Mouse (Mus musculus) forebrain, embryonic 16.5 days (tissue): ENCODE measurements around the gene Pigt. TPM values are rescaled to one million over a fixed set of nuclear protein-coding genes. Genes with fewer than 3 reads are reported as not detected.

Source experiments
- ATAC-seq: fragments of 200-750 bp; cut with Nextera tagmentation; 2 replicates; pipeline ENCODE4 v1.8.0; 2017; ENCODE audit warnings: mild to moderate bottlenecking, moderate library complexity
- H3K27ac ChIP-seq: fragments of 300-500 bp; sonication (generic); 2 replicates; pipeline ENCODE4 v1.5.1; 2014; ENCODE audit warnings: low read length, control low read depth
- H3K27me3 ChIP-seq: fragments of 300-500 bp; sonication (generic); replicated peaks from 2 replicates; pipeline ENCODE4 v1.6.1; 2014; ENCODE audit warnings: low read length; ENCODE audit not compliant: control insufficient read depth, insufficient read depth
- H3K36me3 ChIP-seq: fragments of 300-500 bp; sonication (generic); 2 replicates; pipeline ENCODE4 v1.6.1; 2014; ENCODE audit not compliant: control insufficient read depth, insufficient read depth
- H3K4me1 ChIP-seq: fragments of 300-500 bp; sonication (generic); replicated peaks from 2 replicates; pipeline ENCODE4 v1.6.1; 2014; ENCODE audit warnings: low read length; ENCODE audit not compliant: control insufficient read depth, insufficient read depth
- H3K4me2 ChIP-seq: fragments of 300-500 bp; sonication (generic); 2 replicates; pipeline ENCODE4 v1.6.1; 2014; ENCODE audit warnings: mild to moderate bottlenecking, low read length, control low read depth
- H3K4me3 ChIP-seq: fragments of 300-500 bp; sonication (generic); replicated peaks from 2 replicates; pipeline ENCODE4 v1.5.1; 2014; ENCODE audit warnings: mild to moderate bottlenecking, low read length, control low read depth
- H3K9ac ChIP-seq: fragments of 300-500 bp; sonication (generic); replicated peaks from 2 replicates; pipeline ENCODE4 v1.6.1; 2014; ENCODE audit warnings: low read depth, low read length, control low read depth
- H3K9me3 ChIP-seq: fragments of 300-500 bp; sonication (generic); 2 replicates; pipeline ENCODE4 v1.6.1; 2016; ENCODE audit warnings: low read length; ENCODE audit not compliant: control insufficient read depth
- WGBS: fragments of 180-500 bp; shearing (Covaris S2); extraction: QIAGEN DNeasy Blood & Tissue Kit; methylation state at CpG from one replicate; pipeline ENCODE4 v1.1.7; 2014; 5-methylcytosine and 5-hydroxymethylcytosine counted together
- polyA plus RNA-seq: library from polyadenylated mRNA; unstranded; fragments of >200 nt; fragmentation: Nextera tagmentation; extraction: Ambion mirVana; gene quantifications from 2 replicates; pipeline ENCODE4 v1.2.1, GENCODE M21; 2015

Pigt gene
- polyA plus RNA-seq, 1 experiment from 2014 or later, result 68.3 TPM

- 5% methylated on average over 3 of the region's 3 CpGs for WGBS
- Histone ChIP-seq H3K4me2 (no peak overlapping the region), H3K4me1 (no peaks in the 10 kb centered on the region), H3K9ac (no peak overlapping the region), H3K4me3 (no peak overlapping the region), H3K27ac (no peak overlapping the region), H3K36me3 (no peaks in the 10 kb centered on the region), H3K9me3 (no peaks in the 10 kb centered on the region), H3K27me3 (no peaks in the 10 kb centered on the region)
- ATAC-seq, result no peak
These were observed 33.8 kb downstream of the Pigt start for GRCm38 (mm10) chr2:164531169-164531568.

DNA sequence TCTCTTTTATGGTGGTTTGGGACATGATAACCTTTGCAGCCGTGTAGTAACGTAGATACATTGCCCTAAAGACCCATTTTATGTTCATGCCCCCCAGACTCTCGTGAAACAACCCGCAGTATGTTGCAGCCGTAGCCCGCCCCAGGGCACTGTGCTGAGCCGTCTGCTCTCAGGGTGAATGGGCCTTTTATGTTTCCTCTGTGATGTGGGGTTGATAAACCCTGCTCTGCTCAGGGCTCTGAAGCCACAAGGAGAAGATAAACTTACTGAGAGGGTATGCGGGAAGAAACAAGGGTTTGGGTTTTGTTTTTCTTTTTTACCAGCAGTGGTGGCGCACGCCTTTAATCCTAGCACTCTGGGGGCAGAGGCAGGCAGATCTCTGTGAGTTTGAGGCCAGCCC, 37.0 kb downstream of the Pigt start:
- Histone ChIP-seq H3K27ac (no peak overlapping the region), H3K4me2 (no peak overlapping the region), H3K9me3 (no peaks in the 10 kb centered on the region), H3K36me3 (no peaks in the 10 kb centered on the region), H3K9ac (no peak overlapping the region), H3K4me1 (no peaks in the 10 kb centered on the region), H3K27me3 (no peaks in the 10 kb centered on the region), H3K4me3 (no peak overlapping the region)
- WGBS, result 73% methylated on average over 10 of the region's 10 CpGs
- no peak for ATAC-seq

GRCm38 (mm10) chr2:164537003-164537402, 39.7 kb downstream of the Pigt start:
- H3K36me3 ChIP-seq, result no peaks in the 10 kb centered on the region
- H3K9ac ChIP-seq, result no peak overlapping the region
- no peaks in the 10 kb centered on the region for H3K9me3 ChIP-seq
- no peak overlapping the region for H3K4me3 ChIP-seq
- 85% methylated on average over 4 of the region's 4 CpGs for WGBS
- no peaks in the 10 kb centered on the region for H3K27me3 ChIP-seq
- ATAC-seq, result no peak
- H3K4me1 ChIP-seq, result no peaks in the 10 kb centered on the region
- H3K27ac ChIP-seq, result no peak overlapping the region
- no peak overlapping the region for H3K4me2 ChIP-seq

DNA sequence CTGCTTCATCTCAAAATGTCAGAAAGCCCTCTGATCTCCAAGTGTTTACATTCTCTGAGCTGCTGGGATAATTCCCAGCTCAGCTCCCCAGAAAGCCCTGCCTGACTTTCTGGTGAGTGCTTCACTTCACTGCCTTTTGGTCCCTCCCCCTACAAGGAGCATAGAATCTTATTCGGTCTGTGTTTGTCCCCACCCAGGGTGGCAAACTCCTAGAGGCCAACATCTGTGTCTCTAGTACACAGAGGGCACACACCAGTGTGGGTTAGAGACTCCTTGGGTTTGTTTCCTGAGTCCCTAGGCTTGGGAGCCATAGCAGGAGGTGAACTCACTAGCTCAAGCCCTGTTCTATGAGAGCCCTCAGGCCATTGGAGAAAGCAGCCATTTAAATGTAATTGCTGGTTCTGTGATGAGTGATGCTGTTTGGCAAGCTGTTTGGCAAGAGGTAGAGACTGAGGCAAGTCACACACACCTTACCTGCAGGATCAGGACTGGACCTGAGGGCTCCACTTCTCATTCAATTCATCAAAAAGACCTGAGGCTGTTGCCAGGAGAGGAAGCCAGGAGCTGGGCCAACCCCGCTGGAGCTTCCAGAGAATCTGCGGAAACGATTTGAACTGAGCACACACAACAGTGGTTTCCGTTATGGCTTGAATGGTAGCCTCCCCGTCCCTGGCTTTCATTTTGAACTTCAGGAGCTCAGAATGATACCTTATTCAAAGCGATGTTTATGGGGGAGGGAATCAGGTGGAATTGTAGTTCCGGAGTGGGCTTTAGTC, 43.5 kb downstream of the Pigt start:
- Histone ChIP-seq H3K27ac (no peak overlapping the region), H3K4me1 (no peaks in the 10 kb centered on the region), H3K27me3 (no peaks in the 10 kb centered on the region), H3K9me3 (no peaks in the 10 kb centered on the region), H3K36me3 (no peaks in the 10 kb centered on the region), H3K4me3 (no peak overlapping the region), H3K9ac (no peak overlapping the region), H3K4me2 (no peak overlapping the region)
- no peak for ATAC-seq
- 36% methylated on average over 8 of the region's 8 CpGs for WGBS

DNA sequence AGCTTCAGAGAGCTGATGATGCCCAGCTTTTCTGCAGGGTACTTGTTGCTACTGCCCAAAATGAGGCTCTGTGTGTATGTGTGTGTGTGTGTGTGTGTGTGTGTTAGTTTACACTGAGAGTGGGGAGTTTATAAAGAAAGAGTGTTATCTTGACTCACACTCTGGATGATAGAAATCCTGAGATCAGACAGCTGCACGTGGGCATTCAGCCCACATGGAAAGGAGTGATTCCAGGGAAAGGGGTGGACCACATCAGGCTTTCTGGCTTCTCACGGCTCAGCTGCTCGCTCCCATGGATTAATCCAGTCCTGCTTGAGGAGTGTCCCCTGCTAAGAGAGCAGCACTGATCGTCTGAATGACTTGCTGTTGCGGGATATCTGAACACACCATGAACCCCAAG, 44.8 kb downstream of the Pigt start:
- no peak overlapping the region for H3K4me3 ChIP-seq
- no peak for ATAC-seq
- 69% methylated on average over 5 of the region's 5 CpGs for WGBS

GRCm38 (mm10) chr2:164542598-164542997, 45.3 kb downstream of the Pigt start:
- no peaks in the 10 kb centered on the region for H3K4me1 ChIP-seq
- no peaks in the 10 kb centered on the region for H3K9me3 ChIP-seq
- H3K27me3 ChIP-seq, result no peaks in the 10 kb centered on the region
- no peak overlapping the region for H3K9ac ChIP-seq
- no peak overlapping the region for H3K4me2 ChIP-seq
- no peak overlapping the region for H3K4me3 ChIP-seq
- no peaks in the 10 kb centered on the region for H3K36me3 ChIP-seq
- WGBS, result 78% methylated on average over 7 of the region's 7 CpGs
- no peak overlapping the region for H3K27ac ChIP-seq
- ATAC-seq, result no peak

More for the DNA sequence above, 44.8 kb downstream of the Pigt start:
- Histone ChIP-seq H3K9me3 (no peaks in the 10 kb centered on the region), H3K4me1 (no peaks in the 10 kb centered on the region), H3K27me3 (no peaks in the 10 kb centered on the region), H3K36me3 (no peaks in the 10 kb centered on the region), H3K27ac (no peak overlapping the region), H3K4me2 (no peak overlapping the region), H3K9ac (no peak overlapping the region)

DNA sequence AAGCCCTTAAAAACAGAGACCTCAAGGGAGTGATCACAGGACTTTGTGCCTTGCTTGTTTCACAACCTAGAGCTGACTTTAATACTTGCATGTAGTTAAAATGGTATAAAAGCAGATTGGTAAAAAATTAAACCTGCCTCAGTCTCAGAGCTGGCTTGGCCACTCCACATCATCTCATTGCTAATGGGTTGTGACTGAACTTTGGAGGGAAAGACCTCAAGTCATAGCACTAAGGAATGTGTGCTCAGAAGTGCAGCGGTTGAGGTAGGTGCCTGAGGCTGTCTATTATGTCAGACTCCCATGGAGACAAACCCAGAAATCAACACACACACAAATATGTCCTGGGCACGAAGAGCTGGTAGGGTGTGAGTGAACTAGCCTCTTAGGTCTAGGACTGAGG, 46.4 kb downstream of the Pigt start:
- H3K27me3 ChIP-seq, result no peaks in the 10 kb centered on the region
- H3K27ac ChIP-seq, result no peak overlapping the region
- H3K36me3 ChIP-seq, result no peaks in the 10 kb centered on the region
- no peaks in the 10 kb centered on the region for H3K4me1 ChIP-seq
- no peak overlapping the region for H3K9ac ChIP-seq
- no peak for ATAC-seq
- H3K4me2 ChIP-seq, result no peak overlapping the region
- no peaks in the 10 kb centered on the region for H3K9me3 ChIP-seq
- 65% methylated on average over 2 of the region's 2 CpGs for WGBS
- no peak overlapping the region for H3K4me3 ChIP-seq

DNA sequence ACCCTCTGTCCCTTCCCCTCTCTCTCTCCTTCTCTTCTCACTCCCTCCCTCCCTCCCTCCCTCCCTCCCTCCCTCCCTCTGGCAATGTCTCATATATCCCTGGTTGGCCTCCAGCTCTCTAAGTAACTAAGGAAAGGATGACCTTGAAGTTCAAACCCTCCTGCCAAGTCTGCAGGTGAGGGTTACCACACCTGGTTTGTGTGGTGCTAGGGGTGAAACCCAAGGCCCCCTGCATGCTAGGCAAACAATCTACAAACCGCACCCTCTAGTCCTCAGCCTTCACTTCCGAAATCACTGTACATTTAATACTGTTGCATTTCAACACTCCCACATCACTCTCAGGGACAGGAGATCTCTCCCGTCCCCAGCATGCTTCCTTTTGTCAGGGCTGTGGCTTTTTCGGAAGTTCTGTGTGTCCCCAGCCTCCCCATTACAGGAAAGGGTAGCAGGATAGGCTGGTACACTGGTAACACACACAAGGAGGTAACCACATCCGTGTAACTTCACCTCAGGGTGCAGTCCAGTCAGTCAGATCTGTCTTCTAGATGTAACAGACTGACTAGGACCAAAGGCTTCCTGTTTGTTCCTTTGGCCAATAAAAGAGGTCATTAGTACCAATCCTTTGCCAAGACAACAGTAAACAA, 47.3 kb downstream of the Pigt start:
- no peak overlapping the region for H3K4me3 ChIP-seq
- H3K9ac ChIP-seq, result no peak overlapping the region
- H3K27me3 ChIP-seq, result no peaks in the 10 kb centered on the region
- no peak overlapping the region for H3K27ac ChIP-seq
- no peak overlapping the region for H3K4me2 ChIP-seq
- ATAC-seq, result no peak
- no peaks in the 10 kb centered on the region for H3K9me3 ChIP-seq
- no peaks in the 10 kb centered on the region for H3K4me1 ChIP-seq
- 58% methylated on average over 5 of the region's 5 CpGs for WGBS
- no peaks in the 10 kb centered on the region for H3K36me3 ChIP-seq

DNA sequence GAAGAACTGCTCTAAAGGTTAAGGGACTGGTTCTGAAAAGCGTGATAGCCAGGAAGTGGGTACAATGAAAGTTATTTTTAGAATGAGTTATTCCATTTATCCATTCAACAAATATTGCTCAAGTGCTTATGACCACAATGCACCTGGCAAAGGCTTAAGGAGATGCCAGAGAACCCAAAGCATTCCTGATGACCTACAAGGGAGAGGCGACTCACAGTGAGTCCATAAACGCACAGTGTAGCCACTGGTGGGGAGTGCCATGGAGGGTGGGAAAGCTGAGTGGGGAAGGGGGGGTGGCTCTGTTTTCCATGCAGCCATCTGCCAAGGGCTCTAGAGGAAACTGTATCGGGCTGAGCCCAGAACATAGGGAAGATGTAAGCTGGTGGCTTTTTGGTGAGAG, 52.0 kb downstream of the Pigt start:
- Histone ChIP-seq H3K4me1 (0 out of 2 replicates have a peak, but pooled peaks cover 2% of the 10 kb centered on the region), H3K4me2 (no peak overlapping the region), H3K4me3 (no peak overlapping the region), H3K27me3 (no peaks in the 10 kb centered on the region), H3K9me3 (no peaks in the 10 kb centered on the region), H3K9ac (no peak overlapping the region), H3K36me3 (no peaks in the 10 kb centered on the region), H3K27ac (no peak overlapping the region)
- WGBS, result 57% methylated on average over 4 of the region's 4 CpGs
- no peak for ATAC-seq
